Mouse (Mus musculus) myocyte (in vitro differentiated cells): Measurements from ENCODE around the gene Wfdc1. TPM values are rescaled to one million over a fixed set of nuclear protein-coding genes. Genes with fewer than 3 reads are reported as not detected.

Experiments
- H3K27me3 ChIP-seq: one replicate; pipeline ENCODE4 v1.6.1; 2011; ENCODE audit not compliant: control insufficient read depth, insufficient read depth, insufficient read length
- H3K36me3 ChIP-seq: one replicate; pipeline ENCODE4 v1.6.1; 2011; ENCODE audit not compliant: control insufficient read depth, insufficient read depth
- H3K4me2 ChIP-seq: one replicate; pipeline ENCODE4 v1.6.1; 2011; ENCODE audit warnings: low read depth, control low read depth
- H3K4me3 ChIP-seq: one replicate; pipeline ENCODE4 v1.5.1; 2011; ENCODE audit warnings: mild to moderate bottlenecking, control low read depth, moderate library complexity
- H3K79me2 ChIP-seq: one replicate; pipeline ENCODE4 v1.6.1; 2011; ENCODE audit not compliant: control insufficient read depth, insufficient read depth
- H3ac ChIP-seq: one replicate; pipeline ENCODE4 v1.6.1; 2011; ENCODE audit not compliant: control insufficient read depth, insufficient read length
- CEBPB ChIP-seq: IDR thresholded peaks from 2 replicates; pipeline ENCODE4 v1.6.1; 2011; ENCODE audit warnings: mild to moderate bottlenecking, moderate library complexity; ENCODE audit not compliant: poor library complexity, insufficient read depth, severe bottlenecking
- E2F4 ChIP-seq: IDR thresholded peaks from one replicate; pipeline ENCODE4 v1.6.1; 2011; ENCODE audit warnings: mild to moderate bottlenecking, control low read depth, moderate library complexity; ENCODE audit not compliant: insufficient read depth
- MAX ChIP-seq: IDR thresholded peaks from one replicate; pipeline ENCODE4 v1.6.1; 2011; ENCODE audit warnings: low read depth, mild to moderate bottlenecking, control low read depth
- MYOD1 ChIP-seq, 3 experiments: IDR thresholded peaks; one replicate each; pipeline ENCODE4 v1.6.1; 2011; ENCODE audit warnings: control low read depth in 2 of 3, low read depth in 2 of 3, mild to moderate bottlenecking in 2 of 3, moderate library complexity in 1 of 3; ENCODE audit not compliant: insufficient read length in 2 of 3, control insufficient read depth in 1 of 3
- MYOG ChIP-seq, 3 experiments: IDR thresholded peaks; one replicate each; pipeline ENCODE4 v1.6.1; 2011; ENCODE audit warnings: control low read depth in 2 of 3, low read depth in 2 of 3, mild to moderate bottlenecking in 2 of 3; ENCODE audit not compliant: insufficient read length in 2 of 3, control insufficient read depth in 1 of 3, insufficient read depth in 1 of 3
- POLR2A ChIP-seq: IDR thresholded peaks from one replicate; pipeline ENCODE4 v1.6.1; 2011; ENCODE audit warnings: low read depth, mild to moderate bottlenecking, control low read depth, moderate library complexity; ENCODE audit not compliant: insufficient read length
- POLR2AphosphoS2 ChIP-seq: IDR thresholded peaks from one replicate; pipeline ENCODE4 v1.6.1; 2011; ENCODE audit warnings: low read depth, control low read depth; ENCODE audit not compliant: insufficient read length
- REST ChIP-seq: IDR thresholded peaks from one replicate; pipeline ENCODE4 v1.6.1; 2011; ENCODE audit warnings: mild to moderate bottlenecking, control low read depth, moderate library complexity; ENCODE audit not compliant: insufficient read depth, insufficient read length
- SRF ChIP-seq: IDR thresholded peaks from one replicate; pipeline ENCODE4 v1.6.1; 2011; ENCODE audit warnings: low read depth; ENCODE audit not compliant: control insufficient read depth, insufficient read length
- TCF12 ChIP-seq: IDR thresholded peaks from one replicate; pipeline ENCODE4 v1.6.1; 2011; ENCODE audit warnings: mild to moderate bottlenecking, control low read depth; ENCODE audit not compliant: poor library complexity, insufficient read depth, severe bottlenecking
- TCF3 ChIP-seq: IDR thresholded peaks from one replicate; pipeline ENCODE4 v1.6.1; 2011; ENCODE audit warnings: low read depth, control low read depth; ENCODE audit not compliant: insufficient read length
- USF1 ChIP-seq: IDR thresholded peaks from one replicate; pipeline ENCODE4 v1.6.1; 2011; ENCODE audit warnings: low read depth, mild to moderate bottlenecking, control low read depth, moderate library complexity
- polyA plus RNA-seq: library from polyadenylated mRNA; unstranded; fragments of >200 nt; fragmentation: generic; extraction: Trizol; gene quantifications from one replicate; pipeline ENCODE4 v1.2.1, GENCODE M21; 2012; ENCODE audit warnings: missing spikeins

Wfdc1 gene
- polyA plus RNA-seq, 1 experiment, result 1.1 TPM

DNA sequence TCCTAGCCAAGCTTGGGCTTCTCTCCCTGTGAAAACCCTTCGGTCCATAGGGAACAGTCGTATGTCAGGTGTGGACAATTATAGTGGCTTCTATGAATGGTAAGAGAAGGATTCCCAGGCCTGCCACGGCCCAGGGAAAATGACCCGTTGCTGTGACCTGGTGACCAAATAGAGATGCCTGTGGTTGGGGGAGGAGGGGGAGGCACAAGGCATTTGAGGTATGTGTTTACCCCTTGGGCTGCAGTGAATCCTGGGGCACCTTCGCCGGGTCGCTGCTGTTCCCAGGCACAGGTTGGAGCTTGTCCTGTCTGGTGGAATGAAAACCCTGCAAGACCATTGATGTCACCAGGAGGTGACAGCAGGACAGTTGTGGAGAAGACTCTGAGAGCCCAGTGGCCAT is 28.5 kb downstream of the Wfdc1 start:
- Histone ChIP-seq H3K4me2 (no peak overlapping the region), H3K36me3 (no peaks in the 10 kb centered on the region), H3K79me2 (no peaks in the 10 kb centered on the region), H3K4me3 (no peak overlapping the region), H3K27me3 (no peaks in the 10 kb centered on the region), H3ac (no peak overlapping the region)
- TF ChIP-seq E2F4 (no peak), SRF (no peak), POLR2AphosphoS2 (no peak), TCF12 (no peak), MAX (no peak), TCF3 (no peak), MYOD1 (IDR thresholded peaks at IDR 0.05; ENCODE audit: control insufficient read depth in 1 of 3, insufficient read length in 2 of 3, low read depth in 2 of 3) (no peak), MYOG (IDR thresholded peaks at IDR 0.05; ENCODE audit: control insufficient read depth in 1 of 3, insufficient read depth in 1 of 3, insufficient read length in 2 of 3, low read depth in 2 of 3) (no peak), POLR2A (no peak), CEBPB (no peak), REST (no peak), USF1 (no peak)

DNA sequence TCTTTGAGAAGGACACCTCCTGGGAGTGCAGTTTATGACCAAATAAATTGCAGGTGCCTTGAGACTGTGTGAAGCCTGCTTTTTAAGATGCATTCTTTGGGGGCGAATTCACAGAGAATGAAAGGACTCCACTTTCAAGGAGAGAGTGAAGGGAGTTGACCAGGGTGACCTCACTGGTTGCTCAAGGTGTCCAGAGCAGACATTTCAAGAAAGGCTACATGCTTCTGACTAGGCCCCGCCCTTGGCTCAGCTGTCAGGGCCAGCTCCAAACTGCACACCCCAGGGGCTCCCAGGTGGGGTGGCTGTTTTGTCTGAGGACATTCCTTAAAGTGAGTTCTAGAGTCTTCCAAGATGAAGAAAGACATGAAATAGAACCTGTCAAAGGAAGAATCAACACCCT is 31.0 kb downstream of the Wfdc1 start:
- Histone ChIP-seq H3K4me2 (no peak overlapping the region), H3ac (no peak overlapping the region), H3K36me3 (no peaks in the 10 kb centered on the region), H3K79me2 (no peaks in the 10 kb centered on the region), H3K27me3 (no peaks in the 10 kb centered on the region), H3K4me3 (no peak overlapping the region)
- TF ChIP-seq POLR2A, result no peak

DNA sequence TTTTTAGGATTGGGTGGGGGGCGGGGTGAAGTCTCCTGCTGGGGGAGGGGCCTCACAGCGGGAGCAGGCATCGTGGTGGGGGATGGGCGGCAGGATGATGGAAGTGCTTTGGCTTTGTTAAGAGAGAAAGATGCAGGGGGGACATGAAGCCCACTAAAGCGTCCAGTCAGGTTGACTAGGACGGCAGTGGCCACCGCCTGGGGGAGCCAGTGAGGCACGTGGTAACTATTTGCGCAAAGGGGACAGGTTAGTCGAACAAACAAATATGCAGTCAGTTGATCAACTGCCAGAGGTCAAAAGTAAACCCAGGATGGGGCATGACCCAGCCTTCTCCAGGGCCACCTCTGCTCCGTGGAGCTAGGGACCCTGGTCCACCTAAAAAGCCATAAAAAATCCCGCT is 32.8 kb downstream of the Wfdc1 start:
- no peak overlapping the region for H3K4me2 ChIP-seq
- no peaks in the 10 kb centered on the region for H3K27me3 ChIP-seq

DNA sequence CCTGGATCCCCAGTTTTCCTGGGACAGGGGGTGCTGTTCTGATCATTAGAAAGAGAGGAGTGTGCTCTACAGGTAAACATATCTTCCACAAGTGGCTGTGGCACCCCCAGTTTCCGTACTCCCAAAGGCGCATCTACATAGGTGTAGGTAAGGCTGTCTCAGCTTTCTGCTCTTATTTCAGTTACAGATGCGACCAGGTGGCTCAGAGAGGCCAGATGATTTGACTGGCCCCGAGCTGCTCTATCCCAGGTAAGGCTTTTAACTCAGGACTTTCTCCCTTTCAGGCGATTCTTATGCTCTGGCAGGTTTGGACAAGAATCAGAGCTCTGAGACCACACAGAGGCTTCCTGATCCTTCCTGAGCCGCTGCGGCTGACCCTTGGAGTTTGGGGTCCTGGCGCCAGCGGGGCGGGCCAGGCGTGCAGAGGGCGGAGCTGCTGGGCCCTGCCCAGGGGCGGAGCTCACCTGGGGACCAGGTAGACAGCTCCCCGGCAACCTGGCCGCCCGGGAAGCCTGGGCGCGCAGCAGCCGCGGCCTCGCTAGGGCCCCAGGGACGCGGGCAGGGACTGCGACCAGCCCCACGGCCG is 33.5 kb downstream of the Wfdc1 start, which contains the start of gene Atp2c2:
TSS of gene Atp2c2 (plus strand) at position 461 of the 586 bp plus-strand sequence.
- no peak within 1 kb of the TSS for H3K4me2 ChIP-seq
- no peak within 1 kb of the TSS for H3K4me3 ChIP-seq
- no peak within 1 kb of the TSS for H3ac ChIP-seq
- TF ChIP-seq E2F4 (no peak), TCF12 (no peak), REST (no peak), POLR2A (no peak), MYOD1 (IDR thresholded peaks at IDR 0.05; ENCODE audit: control insufficient read depth in 1 of 3, insufficient read length in 2 of 3, low read depth in 2 of 3) (no peak), MAX (no peak), POLR2AphosphoS2 (no peak), CEBPB (no peak), MYOG (IDR thresholded peaks at IDR 0.05; ENCODE audit: control insufficient read depth in 1 of 3, insufficient read depth in 1 of 3, insufficient read length in 2 of 3, low read depth in 2 of 3) (no peak), SRF (no peak), USF1 (no peak), TCF3 (no peak)
- H3K79me2 ChIP-seq, result no peaks in the 10 kb centered on the region
- no peaks in the 10 kb centered on the region for H3K27me3 ChIP-seq
- H3K36me3 ChIP-seq, result no peaks in the 10 kb centered on the region

More for the DNA sequence above, 32.8 kb downstream of the Wfdc1 start:
- Histone ChIP-seq H3ac (no peak overlapping the region), H3K4me3 (no peak overlapping the region), H3K36me3 (no peaks in the 10 kb centered on the region), H3K79me2 (no peaks in the 10 kb centered on the region)
- TF ChIP-seq MAX (no peak), POLR2AphosphoS2 (no peak), MYOD1 (IDR thresholded peaks at IDR 0.05; ENCODE audit: control insufficient read depth in 1 of 3, insufficient read length in 2 of 3, low read depth in 2 of 3) (no peak), REST (no peak), USF1 (no peak), CEBPB (no peak), POLR2A (no peak), E2F4 (no peak), MYOG (IDR thresholded peaks at IDR 0.05; ENCODE audit: control insufficient read depth in 1 of 3, insufficient read depth in 1 of 3, insufficient read length in 2 of 3, low read depth in 2 of 3) (no peak), TCF3 (no peak), SRF (no peak), TCF12 (no peak)

DNA sequence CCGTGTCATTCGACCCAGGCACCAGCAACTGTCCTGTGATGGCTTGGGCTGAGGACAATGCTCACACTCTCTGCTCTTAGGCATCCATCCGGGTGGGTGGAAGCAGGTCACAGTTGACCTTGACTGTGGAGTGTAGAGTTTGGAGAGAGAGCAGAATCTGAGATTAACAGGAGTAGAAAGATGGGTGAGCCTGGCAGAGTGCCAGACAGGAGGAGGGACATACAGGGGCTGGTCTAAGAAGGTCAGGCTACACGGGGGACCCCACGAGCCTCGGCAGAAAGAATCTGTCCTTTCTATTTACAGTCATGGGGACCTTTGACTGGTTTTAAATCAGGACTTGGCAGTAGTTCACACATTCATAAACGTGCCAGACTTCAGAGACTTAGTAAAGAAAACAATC is 36.8 kb downstream of the Wfdc1 start:
- Histone ChIP-seq H3K36me3 (no peaks in the 10 kb centered on the region), H3K4me3 (no peak overlapping the region), H3K27me3 (no peaks in the 10 kb centered on the region), H3K4me2 (no peak overlapping the region), H3K79me2 (no peaks in the 10 kb centered on the region), H3ac (no peak overlapping the region)
- no peak for TF ChIP-seq REST
- no peak for TF ChIP-seq USF1
- TF ChIP-seq TCF12, result no peak
